Comparison of ENCODE assay signal across 16 mouse cellular contexts in genomic region chr8:108859983-108860382, GRCm38 (mm10).
DNase-seq lines count a peak whose midpoint lies in the region; ATAC-seq and TF ChIP-seq lines count a peak whose summit lies in the region.
"Had no signal": no experiment of that assay in that cellular context is flagged by ENCODE, and none has a peak within 500 bp of the region (broad histone marks: within the 10 kb centered on the region; RNA-seq: fewer than 3 reads in every experiment).

No protein-coding gene starts in this region.

- H3K4me3 ChIP-seq in heart, adult 2 months: no peak overlapping the region
- no peak overlapping the region for H3K4me3 ChIP-seq in heart, embryonic 10.5 days
- no peak overlapping the region for H3K4me3 ChIP-seq in hindbrain, embryonic 13.5 days
- H3K4me3 ChIP-seq: limb, embryonic 10.5 days had no signal

- WGBS in heart, adult 2 months: 37% methylated on average over 9 of the region's 9 CpGs
- WGBS in heart, embryonic 10.5 days: 74% methylated on average over 9 of the region's 9 CpGs
- WGBS in hindbrain, embryonic 13.5 days: 69% methylated on average over 9 of the region's 9 CpGs

- DNase-seq in heart, adult 2 months: peak; percentile 53 to 55
- DNase-seq in heart, embryonic 10.5 days (ENCODE audit: low spot score): no peak
- peak; percentile 22 for DNase-seq in gonadal fat pad, adult 2 months (ENCODE audit: low read depth)
- peak; percentile 27 for DNase-seq in heart, postnatal 25 days (ENCODE audit: low spot score)
- peak; percentile 55 to 56 for DNase-seq in kidney, postnatal 36 days
- DNase-seq in frontal cortex, postnatal 14 days (ENCODE audit: low spot score in 2 of 2): no peak
- no peak for DNase-seq in layer of hippocampus, postnatal 36 days
- DNase-seq: cerebellum, adult 9-11 months; embryo, embryonic 11 days; right cerebral cortex, postnatal 14 days had no signal

- TF ChIP-seq CTCF in heart, adult 2 months (IDR thresholded peaks at IDR 0.05): no peak

- no peaks in the 10 kb centered on the region for H3K36me3 ChIP-seq in heart, adult 2 months (ENCODE audit: control insufficient read depth, insufficient read depth, low read length)
- peaks cover 19% of the 10 kb centered on the region for H3K36me3 ChIP-seq in heart, embryonic 10.5 days
- peaks cover 17% of the 10 kb centered on the region for H3K36me3 ChIP-seq in hindbrain, embryonic 13.5 days

- H3K9ac ChIP-seq in heart, adult 2 months (ENCODE audit: low read depth, low read length): no peak overlapping the region
- no peak overlapping the region for H3K9ac ChIP-seq in hindbrain, embryonic 13.5 days
- H3K9ac ChIP-seq: liver, embryonic 14.5 days had no signal

- no peak for ATAC-seq in hindbrain, embryonic 13.5 days (ENCODE audit: low FRiP score)
- ATAC-seq: activated CD4-positive, CD25-positive, alpha-beta regulatory T cell, adult 4 months; forebrain, embryonic 14.5 days; midbrain, embryonic 16.5 days had no signal

- intact Hi-C loops in heart, adult 2 months (cut with DNase I): no loop called here
- intact Hi-C loops in heart, postnatal 25 days (cut with DNase I): no loop called here

- no peaks in the 10 kb centered on the region for H3K27me3 ChIP-seq in heart, adult 2 months (ENCODE audit: control insufficient read depth, insufficient read depth, low read length)
- H3K27me3 ChIP-seq in heart, embryonic 10.5 days (ENCODE audit: insufficient read depth, poor library complexity, severe bottlenecking): no peaks in the 10 kb centered on the region
- H3K27me3 ChIP-seq in hindbrain, embryonic 13.5 days: no peaks in the 10 kb centered on the region

- no peak for TF ChIP-seq POLR2A in heart, adult 2 months (IDR thresholded peaks at IDR 0.05; ENCODE audit: insufficient read depth, low read depth, low read length)

- no peaks in the 10 kb centered on the region for H3K79me2 ChIP-seq in heart, adult 2 months (replicated peaks; ENCODE audit: control insufficient read depth, insufficient read depth, low read length)

- H3K9me3 ChIP-seq in heart, embryonic 10.5 days: no peaks in the 10 kb centered on the region
- H3K9me3 ChIP-seq in hindbrain, embryonic 13.5 days: no peaks in the 10 kb centered on the region
- H3K9me3 ChIP-seq: limb, embryonic 10.5 days had no signal

- no peak overlapping the region for H3K4me2 ChIP-seq in hindbrain, embryonic 13.5 days

- H3K4me1 ChIP-seq in heart, adult 2 months (ENCODE audit: control insufficient read depth, insufficient read depth, low read length): peaks cover 9% of the 10 kb centered on the region
- peaks cover 14% of the 10 kb centered on the region; the same call in 1 of the 2 replicates for H3K4me1 ChIP-seq in heart, embryonic 10.5 days
- peaks cover 16% of the 10 kb centered on the region for H3K4me1 ChIP-seq in hindbrain, embryonic 13.5 days (replicated peaks)

- H3K27ac ChIP-seq in heart, adult 2 months: peak overlapping the region; percentile 38
- H3K27ac ChIP-seq in heart, embryonic 10.5 days: no peak overlapping the region
- H3K27ac ChIP-seq in hindbrain, embryonic 13.5 days: no peak overlapping the region
- H3K27ac ChIP-seq: limb, embryonic 10.5 days; liver, embryonic 14.5 days had no signal

- TF ChIP-seq EP300 in heart, adult 2 months (IDR thresholded peaks at IDR 0.05; ENCODE audit: insufficient read depth, low read depth, low read length): peak; percentile 51; the same call in 1 of the 2 replicates

Comparison
In these comparisons a context has a peak if more than half of its experiments do, and no peak if none do; other contexts are left out.
1. DNase-seq: peak in heart, adult 2 months (2 of 2), gonadal fat pad, adult 2 months (single experiment), heart, postnatal 25 days (single experiment) and kidney, postnatal 36 days (2 of 2); none in heart, embryonic 10.5 days (single experiment), frontal cortex, postnatal 14 days (0 of 2) and layer of hippocampus, postnatal 36 days (0 of 2).